Mouse (Mus musculus) induced T-regulatory cell, adult 2 months (primary cell): ENCODE data around the gene Mapk11.

ENCODE experiments used
- DNase-seq: peaks from one replicate; pipeline ENCODE4 v3.0.0-alpha.2; 2012; ENCODE audit warnings: low read depth

The Mapk11 gene

DNA sequence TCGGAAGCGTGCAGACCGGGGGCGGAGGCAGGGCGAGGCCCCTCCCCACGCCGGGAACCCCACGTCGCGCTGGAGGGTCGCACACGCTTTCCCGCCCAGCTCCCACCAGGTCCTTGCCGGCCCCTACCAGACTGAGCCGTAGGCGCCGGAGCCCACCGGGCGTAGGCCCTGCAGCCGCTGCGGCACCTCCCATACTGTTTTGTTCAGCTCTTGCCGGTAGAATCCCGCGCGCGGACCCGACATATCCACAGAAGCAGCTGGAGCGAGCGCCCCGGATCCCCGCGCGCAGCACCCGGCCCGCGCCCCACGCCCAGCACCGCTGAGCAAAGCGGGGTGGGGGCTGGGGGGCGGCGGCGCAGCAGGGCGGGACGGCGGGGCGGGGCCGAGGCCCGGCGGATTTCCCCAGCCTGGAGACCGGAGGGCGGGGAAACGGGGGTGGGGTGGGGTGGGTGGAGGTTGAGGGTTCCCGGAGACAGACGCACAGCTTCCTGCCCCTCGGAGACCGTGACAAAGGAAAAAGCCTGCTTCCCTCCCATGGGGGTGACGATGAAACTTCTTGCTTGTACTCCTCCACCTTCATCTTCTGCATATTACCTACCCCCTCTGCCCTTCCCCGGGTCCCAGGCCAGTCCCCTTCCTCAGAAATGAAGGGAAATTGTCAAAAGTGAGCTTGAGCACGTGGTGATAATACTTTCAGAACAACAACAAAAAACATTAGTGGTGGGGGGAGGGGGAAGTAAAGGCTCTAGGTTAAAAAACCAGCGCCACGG lies at the start of gene Mapk11:
Gene Mapk11, minus strand, starts transcription at position 358 of the 770 bp plus-strand sequence.
- DNase-seq: peak; percentile 87

DNA sequence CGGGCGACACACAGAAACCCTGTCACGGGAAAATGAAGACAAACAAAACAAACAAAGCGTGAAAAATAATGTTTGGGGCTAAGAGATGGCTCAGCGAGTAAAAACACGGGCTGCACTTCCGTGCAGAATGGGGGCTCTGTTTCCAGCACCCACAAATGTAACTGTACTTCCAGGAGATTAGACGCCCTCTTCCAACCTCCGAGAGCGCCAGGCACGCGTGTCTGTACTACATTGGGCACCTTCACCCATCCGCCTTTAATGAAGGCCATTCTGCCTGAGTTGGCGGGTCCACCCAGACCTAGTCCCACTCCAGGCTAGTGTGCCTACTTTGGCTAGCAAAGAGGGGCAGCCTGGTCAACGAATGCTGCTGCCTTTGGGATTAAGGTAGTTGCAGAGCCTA lies 47.6 kb upstream of the Mapk11 start:
- no peak for DNase-seq

DNA sequence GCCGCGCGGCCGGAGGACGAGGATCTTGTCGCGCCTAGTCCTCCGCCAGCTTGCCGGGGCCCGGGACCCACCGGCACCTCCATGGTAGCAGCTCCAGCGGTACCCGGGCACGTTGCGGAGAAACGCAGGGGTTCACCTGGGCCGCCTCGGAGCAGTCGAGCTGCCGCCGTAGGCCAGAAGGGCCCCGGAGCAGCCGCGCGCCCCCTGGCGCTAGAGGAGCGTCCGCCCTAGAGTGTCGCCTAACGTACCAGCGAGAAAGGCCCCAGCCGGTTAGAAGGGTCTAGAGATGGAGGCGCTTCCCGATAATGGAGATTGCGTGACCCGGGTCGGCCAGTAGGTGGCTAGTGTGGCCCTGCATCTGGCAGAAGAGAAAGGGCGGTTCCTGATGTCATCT lies 46.9 kb upstream of the Mapk11 start, which contains the start of gene Dennd6b:
Gene Dennd6b, minus strand, starts transcription at position 184 of the 394 bp plus-strand sequence.
- peak; percentile 98 for DNase-seq

DNA sequence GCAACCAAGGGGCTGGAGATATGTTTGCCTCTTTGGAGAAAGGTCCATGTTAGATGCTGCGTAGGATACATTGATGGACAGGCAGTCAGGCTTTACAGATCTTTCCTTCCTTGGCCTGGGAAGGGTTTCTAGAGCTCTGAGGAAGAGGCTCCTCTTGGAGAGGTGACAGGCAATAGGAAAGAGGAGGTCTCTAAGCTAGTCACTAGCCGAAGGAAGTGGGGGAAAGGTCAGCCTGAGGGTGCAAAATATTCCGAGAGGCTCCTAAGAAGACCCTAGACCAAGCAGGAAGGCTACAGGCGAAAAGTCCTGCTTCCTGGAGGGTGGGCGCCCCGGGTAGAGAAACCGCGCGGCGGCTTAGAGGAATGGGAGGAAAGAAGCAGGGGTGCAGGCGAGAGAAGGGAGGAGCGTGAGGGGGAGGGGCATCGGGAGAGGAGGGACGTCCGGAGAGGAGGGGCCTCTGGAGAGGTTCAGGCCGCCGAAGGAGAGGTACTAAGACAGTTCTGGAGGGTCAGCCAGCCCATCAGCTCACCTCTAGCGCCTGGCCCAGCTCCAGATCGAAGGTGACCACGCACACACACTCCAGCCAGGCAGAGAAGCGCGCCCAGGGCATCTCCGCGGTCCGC lies 46.4 kb upstream of the Mapk11 start:
- peak; percentile 93 for DNase-seq

DNA sequence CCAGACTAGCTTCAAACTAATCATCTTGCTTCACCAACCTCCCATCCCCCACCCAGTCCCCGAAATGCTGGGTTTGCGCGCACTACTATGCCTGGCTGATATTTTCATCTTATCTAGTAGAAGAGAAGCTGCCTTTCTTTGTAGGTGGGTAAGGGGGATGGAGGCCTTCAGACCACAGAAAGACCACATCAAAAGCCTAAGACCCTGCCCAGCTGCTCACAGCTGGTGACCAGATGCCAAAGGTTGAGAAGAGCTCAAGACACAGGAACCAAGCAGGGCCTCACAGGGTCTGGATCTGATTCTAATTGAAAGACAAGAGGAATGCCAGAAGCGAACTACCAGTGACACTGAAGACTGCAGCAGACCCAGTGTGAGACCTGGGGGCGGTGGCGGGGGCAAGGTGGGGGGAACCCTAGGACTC lies 45.8 kb upstream of the Mapk11 start:
- peak; percentile 35 for DNase-seq

DNA sequence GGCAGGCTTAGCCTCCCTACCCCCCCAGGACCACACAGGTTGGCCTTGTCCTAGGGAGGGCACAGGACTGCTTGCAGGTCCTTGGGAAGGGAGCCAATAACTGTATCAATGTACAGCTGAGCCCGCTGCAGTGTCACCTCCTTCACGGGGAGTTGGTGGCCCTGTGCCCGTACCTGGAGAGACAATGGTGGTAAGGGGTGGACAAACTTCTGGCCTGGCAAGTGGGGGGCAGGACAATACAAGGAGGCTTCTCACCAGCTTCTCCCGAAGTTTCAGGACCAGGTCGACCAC lies 35.5 kb upstream of the Mapk11 start:
- no peak for DNase-seq

DNA sequence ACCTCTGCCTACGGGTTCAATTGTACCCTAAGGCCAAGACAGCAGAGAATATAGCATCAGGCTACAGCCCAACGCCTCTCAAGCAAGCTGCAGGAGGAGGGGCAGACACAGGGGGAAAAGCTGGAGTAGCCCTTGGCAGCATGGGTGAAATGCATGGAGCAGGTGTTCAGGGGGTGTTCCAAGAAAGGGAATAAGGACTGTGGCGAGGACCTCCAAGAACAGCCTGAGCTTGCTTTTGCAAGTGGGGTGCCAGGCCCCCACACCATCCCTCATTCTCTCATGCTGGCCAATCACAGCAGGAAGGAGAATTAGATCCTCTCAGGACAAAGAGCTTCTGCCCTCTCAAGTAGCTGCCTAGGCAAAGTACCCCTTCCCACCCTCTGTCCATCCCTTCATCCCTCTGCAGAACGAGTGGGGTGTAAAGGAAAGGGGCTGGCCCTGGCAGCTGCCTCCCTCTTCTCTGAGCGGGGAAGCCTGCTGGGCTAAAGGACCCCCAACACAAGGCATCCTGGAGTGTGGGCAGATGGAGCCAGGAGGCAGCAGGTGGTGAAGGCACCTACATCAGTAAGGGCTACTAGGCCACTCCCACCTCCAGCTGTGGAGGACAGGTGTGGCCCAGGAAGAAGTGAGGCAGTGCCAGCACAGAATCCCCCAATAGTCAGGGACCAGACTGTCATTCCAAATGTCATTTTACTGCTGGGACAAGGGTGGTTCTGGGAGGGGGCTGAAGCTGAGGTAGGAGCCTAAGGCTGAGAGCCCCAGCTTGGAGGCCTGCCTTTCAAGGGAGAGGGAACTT lies 34.9 kb upstream of the Mapk11 start:
- DNase-seq: no peak

DNA sequence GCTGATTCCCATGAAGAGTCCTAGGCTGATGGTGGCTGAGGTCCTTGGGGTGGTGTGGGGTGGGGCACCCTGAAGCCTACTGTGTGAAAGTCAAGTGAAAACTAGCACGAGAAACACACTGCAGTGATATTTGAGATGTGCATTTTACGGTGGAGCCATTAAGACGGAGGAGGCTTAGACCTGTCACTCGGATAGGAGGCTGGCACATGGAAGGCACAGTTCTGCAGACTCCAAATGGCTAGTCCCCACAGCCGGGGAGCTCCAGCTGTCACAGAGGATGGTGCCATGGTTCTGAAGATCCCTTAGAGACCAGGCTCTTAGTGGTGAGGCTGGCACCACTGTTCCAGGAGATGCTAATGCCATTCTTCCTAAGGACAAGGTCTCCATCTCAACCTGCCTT lies 33.4 kb upstream of the Mapk11 start:
- no peak for DNase-seq

DNA sequence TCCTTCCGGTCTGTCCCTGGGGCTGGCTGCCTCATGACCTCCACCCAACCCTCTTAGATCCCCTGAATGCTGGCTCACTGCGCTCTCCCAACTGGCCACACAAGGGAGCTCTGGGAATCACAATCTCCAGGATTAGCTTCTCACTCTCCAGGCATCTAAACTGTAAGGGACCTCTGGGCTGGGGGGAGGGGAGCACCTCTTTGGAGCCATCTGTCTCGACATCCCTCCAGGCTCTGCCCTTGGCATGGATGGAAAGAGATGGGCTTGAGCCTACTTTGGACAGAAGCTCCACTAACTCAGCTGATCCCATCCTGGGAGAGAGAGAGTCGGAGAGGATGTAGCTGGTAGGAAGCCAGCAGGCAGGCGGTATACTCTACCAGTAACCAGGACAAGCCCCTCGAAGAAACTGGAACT lies 32.9 kb upstream of the Mapk11 start:
- no peak for DNase-seq

DNA sequence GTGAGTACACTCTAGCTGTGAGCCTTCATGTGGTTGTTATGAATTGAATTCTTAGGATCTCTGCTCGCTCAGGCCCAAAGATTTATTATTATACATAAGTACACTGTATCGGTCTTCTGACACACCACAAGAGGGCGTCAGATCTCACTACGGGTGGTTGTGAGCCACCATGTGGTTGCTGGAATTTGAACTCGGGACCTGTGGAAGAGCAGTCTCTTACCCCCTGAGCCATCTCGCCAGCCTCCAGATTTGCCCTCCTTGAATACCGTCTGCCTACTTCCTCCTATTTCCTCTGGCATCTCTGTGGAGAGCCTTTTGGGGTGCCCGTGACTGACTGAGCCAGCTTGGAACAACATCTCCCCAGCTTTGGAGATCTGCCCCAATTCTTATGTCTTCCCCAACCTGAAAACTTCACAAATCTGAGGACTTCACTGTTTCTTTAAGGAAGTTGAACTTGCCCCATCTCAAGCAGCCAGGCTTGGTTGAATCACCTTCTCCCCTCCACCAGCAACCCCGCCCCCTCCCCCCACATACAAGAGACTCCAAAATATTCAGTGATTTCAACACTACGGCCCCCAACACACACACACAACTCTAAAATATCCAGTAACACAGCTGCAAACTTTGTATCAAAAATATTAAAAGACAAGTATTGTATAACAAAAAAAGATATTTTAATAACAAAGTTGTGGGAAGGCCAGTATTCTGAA lies 32.3 kb upstream of the Mapk11 start:
- DNase-seq: no peak

DNA sequence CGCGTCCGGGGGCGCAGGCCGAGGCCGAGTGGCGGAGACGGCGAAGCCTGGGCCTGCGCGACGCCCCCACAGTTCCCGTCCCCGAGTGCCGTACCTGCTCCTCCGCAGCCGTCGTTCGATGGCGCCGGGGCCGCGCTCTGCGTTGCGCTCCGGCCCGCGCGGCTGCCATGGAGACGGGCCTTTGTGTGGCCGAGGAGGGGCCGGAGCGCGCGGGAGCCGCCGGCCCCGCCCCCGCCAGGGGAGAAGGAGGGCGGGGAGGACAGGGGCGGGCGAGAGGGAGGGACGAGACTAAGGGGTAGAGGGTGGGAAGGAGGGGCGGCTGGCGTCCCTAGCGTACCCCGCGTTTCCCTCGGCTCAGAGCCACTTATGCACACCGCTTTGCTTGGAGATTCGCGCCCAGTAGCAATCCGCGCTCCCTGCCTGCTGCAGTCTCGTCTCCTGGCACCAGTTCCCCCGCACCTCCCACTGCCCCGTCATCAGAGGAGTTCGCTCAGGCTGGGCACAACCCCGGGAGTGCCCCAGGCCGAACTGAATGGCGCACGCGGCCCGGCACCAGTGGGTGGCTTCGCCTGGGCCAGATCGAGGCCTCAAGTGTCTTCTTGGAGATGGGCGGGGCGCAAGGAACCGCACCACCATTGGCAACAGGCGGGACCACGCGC lies 31.3 kb upstream of the Mapk11 start, which contains the start of gene Plxnb2:
Gene Plxnb2, minus strand, starts transcription at position 218 of the 659 bp plus-strand sequence.
- peak; percentile 30 for DNase-seq

DNA sequence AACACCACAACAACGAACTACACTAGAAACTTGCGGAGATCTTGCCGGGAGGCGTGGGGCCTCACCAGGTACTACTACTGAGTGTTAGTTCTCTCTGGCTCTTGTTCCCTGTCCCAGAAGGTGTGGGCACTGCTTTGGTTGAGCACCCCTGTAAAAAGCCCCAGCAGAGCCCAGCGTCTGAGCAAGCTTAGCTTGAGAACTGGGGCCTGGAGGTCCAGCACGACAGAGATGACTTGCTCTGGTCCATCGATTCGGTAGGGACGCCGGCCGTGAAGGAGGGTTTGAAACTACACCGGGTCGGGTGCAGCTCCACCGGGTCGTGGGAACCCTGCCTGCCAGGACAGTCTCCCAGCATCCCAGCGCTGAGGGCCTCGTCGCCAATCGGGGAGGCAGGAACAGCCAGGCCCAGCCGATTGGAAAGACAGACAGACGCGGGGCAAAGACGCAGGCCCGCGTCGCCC lies 30.7 kb upstream of the Mapk11 start:
- DNase-seq: no peak

DNA sequence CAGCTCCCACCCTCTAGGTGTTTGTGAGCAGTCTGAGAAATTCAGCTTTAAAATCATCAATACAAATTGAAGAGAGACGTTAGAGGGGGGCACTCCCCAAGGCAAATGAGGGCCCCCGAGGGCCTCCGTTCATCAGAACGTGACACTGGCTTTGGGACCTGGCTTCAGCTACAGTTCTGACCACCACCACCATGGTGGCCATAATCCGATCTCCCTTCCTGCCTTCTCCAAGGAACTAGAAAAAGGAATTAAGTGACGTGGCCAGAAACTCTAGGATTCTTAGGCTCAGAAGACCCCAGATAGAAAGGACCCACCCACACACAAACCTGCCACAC lies 30.2 kb upstream of the Mapk11 start:
- DNase-seq: no peak

DNA sequence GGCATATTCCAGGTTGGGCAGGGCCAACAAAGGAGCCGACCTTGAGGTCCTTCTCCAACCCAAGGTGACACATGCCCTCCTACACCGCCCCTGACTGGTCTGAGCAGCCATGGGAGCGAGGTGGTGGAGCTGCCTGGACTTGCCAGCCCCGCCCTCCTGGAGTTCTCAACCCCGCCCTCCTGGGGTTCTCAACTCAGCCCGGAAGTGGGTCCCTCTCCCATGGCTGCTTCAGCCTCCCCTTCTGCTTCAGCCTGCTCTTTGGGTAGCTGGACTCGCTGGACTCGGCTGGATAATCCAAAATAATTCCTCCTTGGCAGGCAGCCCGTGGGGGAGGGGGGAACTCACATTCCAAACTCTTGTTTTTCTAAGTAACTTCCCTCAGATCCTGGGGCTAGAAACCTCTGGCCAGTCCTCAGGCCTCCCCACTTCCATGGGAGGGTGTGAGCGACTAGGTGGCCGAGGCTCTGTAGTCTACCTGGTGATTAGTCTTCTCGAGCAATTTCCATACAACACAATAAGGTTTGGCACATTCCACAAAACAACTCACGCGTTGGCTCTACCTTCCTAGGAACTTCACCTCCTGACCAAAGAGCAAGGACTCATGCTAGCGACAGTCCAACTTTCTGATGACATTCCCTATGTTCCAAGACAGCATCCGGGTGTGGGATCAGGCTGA lies 29.7 kb upstream of the Mapk11 start:
- peak; percentile 24 for DNase-seq

DNA sequence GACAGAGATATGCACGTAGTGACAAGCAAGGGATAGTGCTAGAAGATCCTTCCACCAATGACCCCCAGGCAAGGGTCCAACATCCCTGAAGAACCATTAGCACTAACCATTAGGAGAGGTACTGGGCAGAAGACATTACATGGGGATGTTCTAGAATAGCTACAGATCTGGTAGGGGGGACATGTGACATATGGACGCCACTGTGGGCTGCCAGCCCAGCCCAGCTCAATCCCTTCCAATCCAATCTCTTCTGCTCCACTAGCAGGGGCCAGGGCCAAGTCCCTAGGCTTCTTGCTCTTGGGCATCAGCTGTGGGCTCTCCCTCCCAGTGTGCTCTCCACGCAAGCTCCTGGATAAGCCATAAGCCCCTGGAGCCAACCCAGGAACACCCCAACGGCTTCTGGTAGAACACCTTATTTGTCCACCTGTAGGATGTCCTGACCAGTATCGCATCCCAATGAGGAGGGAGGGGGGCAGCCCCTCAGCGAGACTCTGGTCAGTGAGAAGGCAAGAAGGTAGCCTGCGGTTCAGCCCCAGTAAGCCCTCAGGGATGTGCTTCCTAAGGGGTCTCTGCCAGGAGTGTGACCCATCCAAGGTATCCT lies 28.9 kb upstream of the Mapk11 start:
- DNase-seq: no peak

DNA sequence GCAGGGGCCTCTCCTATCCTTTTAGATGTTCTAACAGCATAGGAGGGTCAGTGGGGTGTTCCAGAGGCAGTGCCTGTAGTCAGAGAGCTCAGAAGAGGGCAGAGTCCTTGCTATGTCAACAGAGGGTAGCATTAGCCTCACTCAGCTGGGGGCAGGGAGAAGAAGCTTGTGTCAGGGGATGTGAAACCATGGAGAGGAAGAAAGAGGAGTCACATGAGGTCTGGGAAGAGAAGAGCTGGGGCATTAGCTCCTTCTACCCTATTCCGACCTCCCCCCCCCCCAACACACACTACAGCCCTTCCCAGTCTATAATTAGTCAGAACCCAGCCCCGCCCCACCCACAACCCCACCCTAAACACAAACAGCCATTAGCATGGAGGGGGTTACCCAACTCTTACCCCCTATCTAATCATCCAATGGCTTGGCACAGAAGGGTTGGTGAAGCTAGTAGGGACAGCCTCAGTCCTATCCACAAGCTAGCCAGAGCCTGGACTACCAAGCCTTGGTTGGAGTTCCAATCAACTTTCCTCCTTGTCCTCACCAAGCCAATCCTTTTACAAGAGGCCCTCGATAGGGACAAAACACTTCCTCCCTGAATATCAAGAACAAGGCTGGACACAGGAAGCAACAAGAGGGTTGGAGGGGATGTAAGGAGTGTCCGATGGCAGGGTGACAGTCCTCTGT lies 28.3 kb upstream of the Mapk11 start:
- DNase-seq: no peak

DNA sequence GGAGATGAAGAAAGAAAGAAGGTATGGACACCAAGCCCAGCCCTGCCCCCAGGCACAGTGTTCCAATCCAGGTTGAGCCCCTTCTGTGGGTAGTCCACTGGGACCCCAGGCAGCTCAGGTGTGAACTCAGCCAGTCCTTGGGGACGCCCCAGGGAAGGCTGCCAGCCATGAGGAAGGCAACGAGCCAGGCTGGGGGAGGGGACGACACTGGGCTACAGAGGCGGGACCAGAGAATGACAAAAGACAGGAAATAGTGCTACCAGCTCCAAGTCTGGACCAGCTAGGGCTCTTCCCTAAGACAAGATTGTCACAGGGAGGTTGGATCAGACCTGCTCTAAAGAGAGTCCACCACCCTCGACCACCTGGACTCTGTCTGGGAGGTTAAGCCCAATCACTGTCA lies 27.7 kb upstream of the Mapk11 start:
- no peak for DNase-seq

DNA sequence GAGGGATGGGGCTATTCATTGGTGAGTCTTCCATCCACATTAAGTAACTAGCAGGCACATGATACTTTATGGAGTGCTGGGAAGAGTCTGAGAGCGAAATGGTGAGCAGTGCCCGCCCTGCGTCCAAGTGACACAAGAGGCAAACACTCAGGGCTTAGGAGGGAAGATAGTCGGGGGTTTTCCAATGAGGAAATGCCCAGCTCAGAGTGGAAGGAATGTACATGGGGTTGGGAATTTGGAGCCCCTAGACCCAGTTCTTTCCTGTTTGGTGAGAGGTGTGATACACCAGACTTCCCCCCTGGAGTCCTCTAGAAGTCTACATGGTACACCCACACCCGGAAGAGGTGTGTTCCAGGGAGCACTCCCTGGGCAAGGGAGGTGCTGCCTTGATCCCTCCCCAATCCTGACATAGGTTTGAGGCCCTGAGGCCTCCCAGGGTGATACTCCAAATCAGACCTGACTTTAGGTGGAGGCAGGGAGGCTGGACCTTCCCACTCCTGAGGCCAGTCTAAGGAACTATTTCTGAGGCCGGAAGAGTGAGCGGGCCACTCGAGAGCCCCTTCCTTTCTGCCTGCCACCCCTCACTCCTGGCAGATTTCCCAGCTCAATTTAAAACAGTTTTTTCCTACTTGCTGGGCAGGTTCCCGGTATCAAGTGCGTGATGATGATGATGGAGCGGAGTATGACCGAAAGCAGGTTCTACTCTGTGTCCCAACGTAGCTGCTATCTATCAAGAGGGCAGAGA lies 26.2 kb upstream of the Mapk11 start:
- DNase-seq: no peak

DNA sequence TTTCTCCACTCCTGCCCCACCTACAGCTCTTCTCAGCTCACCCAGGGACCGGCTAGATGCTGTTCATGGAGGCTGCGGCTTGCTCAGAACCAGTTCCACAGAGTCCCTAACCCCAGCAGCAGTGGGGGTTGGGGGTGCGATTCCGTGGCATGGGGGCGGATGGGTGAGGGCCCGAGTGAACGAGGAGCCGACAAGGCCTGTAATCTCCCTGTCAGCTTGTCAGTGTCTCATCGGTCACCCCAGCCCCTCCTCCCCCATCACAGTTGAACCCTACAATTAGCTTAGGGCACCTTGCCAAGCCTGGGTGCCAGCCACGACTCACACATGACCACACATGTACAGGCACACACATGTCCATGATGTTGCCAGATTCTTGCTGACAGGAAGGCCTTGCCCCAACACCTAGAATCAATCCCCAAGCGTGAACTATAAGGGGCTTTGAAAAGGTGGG lies 25.5 kb upstream of the Mapk11 start:
- no peak for DNase-seq

DNA sequence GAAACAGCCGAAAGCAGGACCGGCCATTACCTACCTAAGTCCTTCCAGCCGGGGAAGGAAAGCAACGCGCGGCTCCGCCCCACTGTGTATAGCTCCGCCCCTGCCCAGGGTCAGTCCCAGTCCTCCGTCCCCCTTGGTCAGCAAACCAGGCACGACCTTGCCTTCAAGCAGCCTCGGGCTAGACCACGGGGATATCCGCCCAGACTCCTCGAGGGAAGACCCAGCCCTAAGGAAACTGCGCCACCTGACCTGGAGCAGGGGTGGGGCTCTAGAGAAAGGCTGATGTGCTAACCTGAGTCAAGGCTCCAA lies 24.4 kb upstream of the Mapk11 start:
- DNase-seq: no peak
